Mouse (Mus musculus) ES-Bruce4 (cell line): ENCODE measurements at regions not wholly inside any gene's neighbourhood (a gene's known extent, or its start where the extent isn't known, plus 50 kb on each side); places are given as distances from the start of the nearest gene placed in this dataset.

ENCODE experiments used
- H3K27ac ChIP-seq: 2 replicates; pipeline ENCODE4 v1.5.1; 2012; ENCODE audit warnings: low read length, inconsistent platforms; ENCODE audit not compliant: insufficient read depth
- H3K27me3 ChIP-seq: 2 replicates; pipeline ENCODE4 v1.6.1; 2012; ENCODE audit warnings: mild to moderate bottlenecking, low read length, inconsistent platforms; ENCODE audit not compliant: control insufficient read depth, poor library complexity, insufficient read depth, severe bottlenecking
- H3K36me3 ChIP-seq: 2 replicates; pipeline ENCODE4 v1.6.1; 2012; ENCODE audit warnings: inconsistent platforms, mild to moderate bottlenecking, low read length, moderate library complexity; ENCODE audit not compliant: control insufficient read depth, poor library complexity, insufficient read depth, severe bottlenecking
- H3K4me1 ChIP-seq: one replicate; pipeline ENCODE4 v1.8.1; 2011; ENCODE audit warnings: low read length; ENCODE audit not compliant: control insufficient read depth, insufficient read depth
- H3K4me3 ChIP-seq: 2 replicates; pipeline ENCODE4 v1.5.1; 2011; ENCODE audit warnings: low read depth, mild to moderate bottlenecking, low read length
- H3K9ac ChIP-seq: 2 replicates; pipeline ENCODE4 v1.6.1; 2012; ENCODE audit warnings: low read depth, mild to moderate bottlenecking, inconsistent platforms; ENCODE audit not compliant: poor library complexity, severe bottlenecking
- H3K9me3 ChIP-seq: replicated peaks from 2 replicates; pipeline ENCODE4 v1.6.1; 2012; ENCODE audit warnings: mild to moderate bottlenecking, low read length, inconsistent platforms; ENCODE audit not compliant: control insufficient read depth, poor library complexity, insufficient read depth, severe bottlenecking
- CTCF ChIP-seq: IDR thresholded peaks from one replicate; pipeline ENCODE4 v1.8.1; 2011; ENCODE audit warnings: low read depth, low read length
- EP300 ChIP-seq: IDR thresholded peaks from 2 replicates; pipeline ENCODE4 v1.6.1; 2011; ENCODE audit warnings: low read depth, low read length; ENCODE audit not compliant: insufficient read depth
- POLR2A ChIP-seq: IDR thresholded peaks from one replicate; pipeline ENCODE4 v1.8.1; 2011; ENCODE audit warnings: low read length; ENCODE audit not compliant: insufficient read depth

DNA sequence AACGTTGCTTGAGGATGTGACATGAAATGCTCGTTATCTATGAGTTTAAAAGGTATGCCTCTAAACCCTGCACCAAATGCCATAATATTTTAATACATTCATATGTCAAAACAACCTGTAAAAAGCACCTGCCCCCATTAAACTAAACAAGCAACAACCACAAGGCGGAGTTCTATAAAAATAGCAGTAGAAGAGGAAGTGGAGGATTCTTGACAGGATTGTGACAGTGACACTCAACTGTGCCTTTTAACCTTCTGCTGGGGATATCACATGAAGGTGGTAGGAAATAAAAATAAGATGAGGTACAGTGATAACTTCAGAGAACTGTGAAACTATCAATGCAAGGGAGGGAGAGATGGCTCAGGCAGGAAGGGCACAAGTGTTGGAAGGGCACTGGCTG, 58.6 kb upstream of the Dbx2 start:
- H3K27me3 ChIP-seq, result no peaks in the 10 kb centered on the region
- no peaks in the 10 kb centered on the region for H3K9me3 ChIP-seq
- H3K36me3 ChIP-seq, result no peaks in the 10 kb centered on the region
- no peak overlapping the region for H3K9ac ChIP-seq
- TF ChIP-seq EP300 (no peak), POLR2A (no peak), CTCF (no peak)
- no peaks in the 10 kb centered on the region for H3K4me1 ChIP-seq
- H3K27ac ChIP-seq, result no peak overlapping the region
- H3K4me3 ChIP-seq, result no peak overlapping the region

DNA sequence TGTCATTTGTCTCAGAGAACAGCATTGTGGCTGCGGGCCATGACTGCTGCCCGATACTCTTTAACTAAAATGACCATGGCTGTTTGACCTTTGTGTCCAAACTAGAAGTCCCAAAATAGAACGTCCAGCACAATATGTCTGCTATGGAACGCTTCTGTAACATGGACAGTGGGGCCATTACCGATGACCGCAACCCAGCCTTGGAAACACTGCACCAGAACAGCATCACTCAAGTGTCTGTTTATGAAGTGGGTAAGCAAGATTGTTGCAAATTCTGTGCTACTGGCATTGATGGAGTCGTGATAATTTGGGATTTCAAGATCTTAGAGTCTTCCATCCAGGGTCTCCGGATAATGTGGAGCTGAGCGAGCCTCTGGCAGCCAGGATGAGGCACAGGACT, 60.2 kb upstream of the Dbx2 start:
- TF ChIP-seq EP300 (no peak), CTCF (no peak), POLR2A (no peak)
- H3K9ac ChIP-seq, result no peak overlapping the region
- no peaks in the 10 kb centered on the region for H3K4me1 ChIP-seq
- H3K9me3 ChIP-seq, result no peaks in the 10 kb centered on the region
- H3K4me3 ChIP-seq, result no peak overlapping the region
- no peak overlapping the region for H3K27ac ChIP-seq
- H3K27me3 ChIP-seq, result no peaks in the 10 kb centered on the region
- no peaks in the 10 kb centered on the region for H3K36me3 ChIP-seq

DNA sequence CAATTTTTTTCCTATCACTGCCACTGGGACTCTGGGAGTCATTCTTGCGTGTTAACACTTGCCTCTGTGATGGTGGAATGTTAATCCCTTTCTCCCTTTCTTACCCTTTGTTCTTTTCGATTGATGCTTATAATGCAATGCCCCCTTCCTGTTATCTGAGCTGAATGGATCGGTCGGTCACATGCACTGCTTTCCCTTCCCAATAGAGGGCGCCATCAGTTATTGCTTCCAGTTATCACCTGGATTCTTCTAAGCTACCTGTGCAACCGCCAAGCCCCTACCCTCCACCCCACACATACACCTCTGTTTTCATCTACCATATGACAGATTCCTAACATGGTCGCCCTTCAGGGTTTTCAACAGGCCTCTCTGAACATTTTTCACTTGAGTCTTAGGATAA, 66.9 kb upstream of the Ano6 start:
- H3K36me3 ChIP-seq, result no peaks in the 10 kb centered on the region
- H3K27me3 ChIP-seq, result no peaks in the 10 kb centered on the region
- no peaks in the 10 kb centered on the region for H3K4me1 ChIP-seq
- H3K4me3 ChIP-seq, result no peak overlapping the region
- TF ChIP-seq CTCF, result peak; percentile 31
- no peak for TF ChIP-seq EP300
- no peak overlapping the region for H3K27ac ChIP-seq
- H3K9me3 ChIP-seq, result no peaks in the 10 kb centered on the region
- no peak overlapping the region for H3K9ac ChIP-seq

DNA sequence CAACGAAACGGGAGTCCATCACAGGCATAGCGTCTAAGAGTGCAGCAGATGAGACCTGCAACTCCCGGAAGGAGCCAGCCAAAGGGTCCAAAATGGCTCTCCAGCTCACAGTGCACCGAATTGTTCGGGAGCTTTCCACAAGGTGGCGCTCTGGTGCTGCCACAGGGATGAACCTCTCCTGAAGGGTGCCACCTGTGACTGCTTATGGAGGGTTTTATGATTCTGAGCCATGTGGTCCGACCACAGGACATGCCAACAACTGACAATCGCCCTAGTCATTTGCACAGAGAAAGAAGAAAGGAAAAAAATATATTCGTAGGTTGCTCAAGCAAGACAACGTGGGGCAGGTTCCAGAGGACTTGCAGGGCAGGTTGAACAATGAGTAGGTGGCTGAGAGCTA, 64.8 kb upstream of the Ano6 start:
- H3K27me3 ChIP-seq, result no peaks in the 10 kb centered on the region
- H3K4me1 ChIP-seq, result no peaks in the 10 kb centered on the region
- H3K9ac ChIP-seq, result no peak overlapping the region
- H3K36me3 ChIP-seq, result no peaks in the 10 kb centered on the region
- H3K4me3 ChIP-seq, result no peak overlapping the region
- H3K9me3 ChIP-seq, result no peaks in the 10 kb centered on the region
- no peak for TF ChIP-seq EP300
- TF ChIP-seq CTCF, result peak; percentile 92
- TF ChIP-seq POLR2A, result no peak
- H3K27ac ChIP-seq, result no peak overlapping the region

DNA sequence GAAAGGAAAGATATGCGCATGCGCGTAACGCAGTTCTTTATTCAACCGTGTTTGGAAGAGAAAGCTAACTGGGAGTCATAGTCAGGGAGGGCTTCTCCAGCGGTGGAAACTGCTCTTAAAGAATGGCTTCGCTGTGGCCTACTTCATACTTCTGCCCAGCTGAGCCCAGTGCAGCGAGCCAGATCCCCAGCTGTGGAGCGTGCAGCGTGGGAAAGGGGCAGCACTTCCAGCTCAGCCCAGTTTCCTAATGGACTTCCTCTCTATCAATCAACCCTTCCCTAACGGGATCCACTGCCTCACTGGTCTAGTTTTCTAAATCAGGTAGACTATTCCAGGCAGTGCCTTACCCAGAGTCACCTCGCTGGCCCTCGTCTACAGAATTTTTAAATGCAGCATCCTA, 64.1 kb upstream of the Ano6 start:
- no peak overlapping the region for H3K9ac ChIP-seq
- TF ChIP-seq POLR2A, result no peak
- no peak for TF ChIP-seq EP300
- TF ChIP-seq CTCF, result no peak

DNA sequence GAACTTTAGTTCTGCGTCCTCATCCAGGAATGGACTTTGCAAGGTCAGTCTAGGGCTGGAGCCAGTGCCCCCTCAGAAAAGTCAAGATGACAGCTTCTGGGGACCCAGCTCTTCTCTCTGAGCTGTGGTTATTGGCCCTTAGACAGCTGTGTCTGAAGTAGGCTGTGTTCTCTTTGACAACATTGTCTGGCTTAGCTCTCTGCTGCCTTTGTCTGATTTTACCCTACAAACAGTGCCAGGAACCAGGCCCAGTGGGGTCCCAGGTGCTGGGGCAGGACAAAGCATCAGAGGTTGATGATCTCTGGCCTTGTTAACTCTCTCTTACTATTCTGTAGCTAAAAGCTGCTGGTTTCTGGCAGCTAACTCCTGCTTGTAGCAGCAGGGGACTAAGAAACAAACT, 54.9 kb upstream of the Ano6 start:
- Histone ChIP-seq H3K9me3 (no peaks in the 10 kb centered on the region), H3K4me3 (no peak overlapping the region), H3K27me3 (no peaks in the 10 kb centered on the region), H3K36me3 (no peaks in the 10 kb centered on the region), H3K9ac (no peak overlapping the region), H3K27ac (no peak overlapping the region), H3K4me1 (no peaks in the 10 kb centered on the region)
- TF ChIP-seq EP300 (no peak), POLR2A (no peak), CTCF (no peak)

More for the DNA sequence above, 64.1 kb upstream of the Ano6 start:
- Histone ChIP-seq H3K4me3 (no peak overlapping the region), H3K4me1 (no peaks in the 10 kb centered on the region), H3K36me3 (no peaks in the 10 kb centered on the region), H3K27me3 (no peaks in the 10 kb centered on the region), H3K9me3 (no peaks in the 10 kb centered on the region), H3K27ac (no peak overlapping the region)
